Mouse (Mus musculus) brain, adult 2 months (tissue): ENCODE measurements around the gene H2afx.

ENCODE experiments used
- DNase-seq: peaks from one replicate; pipeline ENCODE4 v3.0.0; 2011; ENCODE audit warnings: low read depth, low spot score

H2afx gene

GRCm38 (mm10) chr9:44378153-44378730 lies 43.7 kb downstream of the H2afx start:
- DNase-seq: no peak

- DNase-seq: peak; percentile 99
Observed at GRCm38 (mm10) chr9:44379054-44379834, 44.8 kb downstream of the H2afx start, which contains the start of gene Hyou1. Hyou1 (plus strand) TSS chr9:44379490.

DNA sequence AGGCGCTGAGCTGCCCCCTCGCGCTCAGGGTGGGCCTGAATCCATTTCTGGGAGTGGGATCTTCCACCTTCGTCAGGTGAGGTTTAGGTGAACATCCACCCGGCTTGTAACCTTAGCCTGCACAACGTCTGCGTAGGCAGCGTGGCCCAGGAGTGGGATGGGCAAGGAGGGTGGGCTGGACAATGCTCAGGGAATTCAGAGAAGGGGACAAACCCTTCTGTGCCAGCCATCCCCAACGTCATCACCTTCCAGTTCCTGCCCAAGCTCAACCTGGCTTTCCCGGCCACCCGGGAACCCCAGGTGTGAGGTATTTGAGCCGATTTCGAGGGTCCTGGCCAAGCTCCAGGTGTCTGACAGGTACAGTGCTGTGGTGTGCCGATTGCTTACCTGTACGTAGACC lies 45.4 kb downstream of the H2afx start:
- no peak for DNase-seq

DNA sequence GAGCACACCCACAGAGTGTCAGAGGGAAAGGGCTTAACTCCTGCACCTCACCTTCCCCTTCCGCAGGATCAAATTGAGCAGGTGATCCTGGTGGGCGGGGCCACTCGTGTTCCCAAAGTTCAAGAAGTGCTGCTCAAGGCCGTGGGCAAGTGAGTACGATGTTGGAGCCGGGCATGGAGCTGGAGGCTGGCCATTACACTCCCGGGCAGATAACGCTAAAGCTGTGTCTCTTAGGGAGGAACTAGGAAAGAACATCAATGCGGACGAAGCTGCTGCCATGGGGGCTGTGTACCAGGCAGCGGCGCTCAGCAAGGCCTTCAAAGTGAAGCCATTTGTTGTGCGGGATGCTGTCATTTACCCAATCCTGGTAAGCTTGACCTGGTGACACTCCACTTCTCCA lies 50.1 kb downstream of the H2afx start:
- no peak for DNase-seq
